Mouse (Mus musculus): ENCODE data around the gene AC131692.1. TPM values are rescaled to one million over a fixed set of nuclear protein-coding genes. Genes with fewer than 3 reads are reported as not detected.

Gene AC131692.1
- not detected for total RNA-seq (2023)

DNA sequence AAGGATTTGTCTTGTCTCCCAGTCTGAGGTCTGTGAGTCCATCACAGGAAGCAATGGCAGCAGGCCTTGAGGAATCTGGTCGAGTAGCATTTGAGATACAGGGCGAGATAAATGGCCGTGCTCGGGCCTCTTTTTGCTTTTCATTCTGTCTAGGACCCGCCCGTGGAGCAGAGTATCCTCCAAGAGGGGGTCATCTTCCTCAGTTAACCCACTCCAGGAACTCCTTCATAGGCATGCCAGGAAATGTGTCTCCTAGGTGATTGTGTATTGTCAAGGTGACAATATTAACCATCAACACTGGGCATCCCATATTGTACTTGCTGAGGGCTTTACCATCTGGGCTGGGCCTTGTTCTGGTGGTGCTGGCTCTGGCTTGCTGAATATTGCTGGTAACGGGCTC, at the start of gene AC131692.1:
AC131692.1 (plus strand) TSS at position 301 of the 400 bp plus-strand sequence.

DNA sequence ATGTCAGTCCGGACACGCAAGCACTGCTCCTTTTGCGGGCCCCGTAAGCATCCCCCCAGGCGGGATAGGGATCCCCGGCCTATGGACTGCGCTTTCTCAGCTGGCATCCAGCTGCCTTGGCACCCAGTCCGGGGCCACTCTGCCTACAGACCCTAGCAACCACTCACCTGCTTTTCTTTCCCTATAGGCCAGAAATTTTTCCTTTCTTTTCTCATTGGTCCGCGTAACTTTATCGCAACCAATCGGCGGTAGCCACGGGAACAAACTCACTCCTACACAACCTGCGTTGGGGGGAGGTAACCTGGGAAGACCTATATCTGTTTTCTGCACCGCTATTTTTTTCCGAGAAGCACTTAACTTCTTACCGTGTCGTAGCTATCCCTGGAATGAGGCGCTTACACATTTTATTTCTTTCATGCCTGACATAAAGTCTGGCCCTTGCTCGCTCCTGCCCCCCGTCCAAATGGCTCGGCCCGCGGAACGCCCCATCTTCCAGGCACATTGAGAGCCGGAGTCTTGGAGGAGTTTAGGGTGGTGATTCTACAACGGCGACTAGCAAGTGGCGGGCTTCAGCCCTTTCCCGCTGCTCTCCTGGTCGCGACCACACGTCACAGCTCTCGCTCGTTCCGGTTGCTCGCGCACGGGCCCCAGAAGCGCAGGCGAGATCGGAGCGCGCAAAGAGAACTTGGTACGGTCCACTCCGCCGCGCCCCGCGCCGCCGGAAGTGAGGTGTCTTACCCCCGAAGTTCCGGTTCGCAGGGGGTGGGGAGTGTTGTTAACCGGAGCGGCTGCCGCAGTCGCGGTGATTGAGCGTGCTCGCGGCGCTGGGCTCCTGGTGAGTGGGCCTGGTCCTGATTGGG, 47.7 kb upstream of the AC131692.1 start, which contains the start of gene Syvn1:
Syvn1 (plus strand) TSS at position 283 of the 860 bp plus-strand sequence.

DNA sequence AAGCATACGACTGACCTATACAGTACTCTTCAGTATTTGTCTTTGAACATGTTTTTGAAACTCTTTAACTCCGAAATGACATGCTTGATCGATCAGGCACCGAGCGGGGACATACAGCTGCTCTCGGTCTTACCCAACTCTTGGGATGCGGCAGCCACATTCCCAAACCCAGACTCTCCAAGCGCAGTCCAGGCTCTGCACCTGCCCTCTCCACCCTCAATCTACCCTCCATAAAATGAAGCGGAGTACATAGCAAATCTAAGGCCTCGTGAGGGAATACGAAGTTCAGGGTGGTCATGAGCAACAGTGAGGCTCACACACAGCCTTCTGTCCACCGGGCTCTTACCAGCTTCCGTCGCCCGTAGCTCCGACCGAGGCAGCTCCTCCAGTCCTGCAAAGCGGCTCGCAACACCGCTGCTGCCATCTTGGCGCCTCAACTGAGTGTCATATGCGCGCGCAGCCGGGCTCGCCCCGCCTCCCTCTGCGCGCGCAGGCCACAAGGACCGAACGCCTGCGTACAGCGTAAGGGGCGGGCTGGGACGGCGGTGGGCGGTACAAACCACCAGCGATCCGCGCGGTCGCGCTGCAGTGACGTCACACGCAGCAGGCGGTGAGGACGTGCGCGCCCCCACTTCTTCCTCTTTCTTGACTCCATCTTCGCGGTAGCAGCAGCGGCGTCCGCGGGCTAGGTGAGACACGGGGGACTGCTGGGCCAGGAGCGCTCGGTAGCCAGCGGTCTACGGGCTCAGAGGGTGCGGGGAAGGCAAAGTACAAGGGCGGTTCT, 36.7 kb upstream of the AC131692.1 start, which contains the start of the genes Mrpl49 and Fau:
Mrpl49 (minus strand) TSS at position 473 of the 784 bp plus-strand sequence.
Fau (plus strand) TSS at position 532 of the 784 bp plus-strand sequence.

DNA sequence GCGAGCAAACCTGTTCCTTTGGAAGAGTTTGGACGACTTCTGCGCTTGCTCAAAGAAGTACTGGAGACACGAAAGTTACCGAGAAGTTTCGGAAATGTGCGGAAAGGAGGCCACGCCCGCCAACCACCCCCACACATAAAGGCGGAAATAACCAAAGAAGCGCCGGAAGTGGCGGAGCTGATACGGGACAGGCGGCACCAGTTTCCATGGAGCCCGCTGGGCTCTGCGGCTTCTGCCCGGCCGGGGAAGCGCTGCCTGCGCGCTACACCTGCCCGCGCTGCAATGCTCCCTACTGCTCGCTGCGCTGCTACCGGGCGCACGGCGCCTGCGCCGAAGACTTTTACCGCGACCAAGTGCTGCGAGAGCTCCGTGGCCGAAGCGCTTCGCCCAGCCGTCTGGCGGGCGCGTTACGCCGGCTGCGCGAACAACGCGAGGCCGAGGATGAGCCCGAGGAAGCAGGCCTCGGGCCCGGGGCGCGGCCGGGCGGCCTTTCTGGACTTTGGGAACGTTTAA, 33.1 kb upstream of the AC131692.1 start, which contains the start of gene Znhit2:
Znhit2 (plus strand) TSS at position 172 of the 513 bp plus-strand sequence.

DNA sequence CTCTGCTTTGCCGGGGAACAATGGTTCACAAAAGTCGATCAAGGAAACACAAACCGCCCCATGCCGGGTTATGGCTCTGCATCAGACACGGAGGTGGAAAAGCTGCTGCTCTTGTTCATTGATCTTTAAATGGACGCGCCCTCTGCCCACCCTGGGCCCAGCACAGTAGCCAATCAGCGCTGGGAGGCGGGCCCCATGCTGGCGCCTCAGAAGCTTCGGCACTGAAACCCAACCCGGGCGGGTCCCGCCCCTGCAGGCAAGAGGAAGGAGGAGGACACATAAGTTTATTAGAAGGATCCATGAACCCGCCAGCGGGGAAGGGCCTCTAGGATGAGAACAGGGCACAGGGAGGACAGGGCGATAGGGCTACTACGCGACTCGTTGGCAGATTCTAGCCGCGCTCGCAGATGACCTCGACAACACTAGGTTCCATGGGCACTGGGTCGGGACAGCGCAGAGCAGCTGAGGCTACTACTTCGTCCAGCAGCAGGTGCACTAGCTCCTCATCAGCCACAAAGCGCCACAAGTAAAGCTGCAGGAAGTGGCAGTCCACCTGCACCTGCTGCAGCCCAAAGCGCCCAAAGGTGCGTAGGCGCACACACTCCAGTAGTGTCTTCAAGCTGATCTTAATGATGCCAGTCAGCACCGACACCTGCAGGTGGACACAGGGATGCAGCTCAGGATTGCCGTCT, 26.3 kb upstream of the AC131692.1 start, which contains the start of gene Tm7sf2:
Tm7sf2 (minus strand) TSS at position 650 of the 692 bp plus-strand sequence.

DNA sequence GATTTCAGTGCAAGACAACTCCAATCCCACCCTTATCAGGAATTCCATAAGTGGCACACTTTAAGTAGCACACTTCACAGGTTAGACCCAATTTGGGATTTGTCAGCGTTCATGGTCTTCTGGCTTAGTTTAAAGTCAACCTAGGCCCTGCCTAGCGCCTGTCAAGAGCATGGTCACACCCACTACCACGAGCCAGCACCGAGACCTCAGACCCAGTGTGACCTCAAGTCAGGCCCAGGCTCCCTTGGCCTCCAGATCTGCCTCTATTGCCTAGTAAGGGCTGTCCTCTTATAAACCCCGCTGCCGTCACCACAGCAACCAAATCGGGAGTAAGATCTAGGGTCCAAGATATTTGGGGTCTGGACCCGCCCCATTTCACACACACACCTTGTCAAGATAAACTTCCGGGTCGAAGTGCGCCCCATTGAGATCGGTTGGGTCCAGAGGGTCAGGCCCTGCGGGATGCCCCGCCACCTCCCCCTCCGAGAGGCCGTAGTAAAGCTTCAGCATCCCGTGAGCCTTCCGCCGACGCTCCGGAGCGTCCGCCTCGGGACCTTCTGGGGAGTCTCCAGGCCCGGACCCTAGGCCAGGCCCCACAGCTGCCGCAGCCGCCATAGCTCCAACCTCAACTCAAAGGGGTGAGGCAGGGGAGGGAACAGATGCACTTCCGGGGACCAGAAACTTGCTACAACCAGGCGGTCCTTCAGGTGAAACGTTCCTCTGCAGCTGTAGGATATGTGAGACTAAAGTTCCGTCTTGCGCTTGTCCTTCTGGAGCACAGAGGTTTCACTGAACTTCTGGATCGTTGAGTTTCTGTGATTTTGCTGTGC, 17.4 kb upstream of the AC131692.1 start, which contains the start of gene Vps51:
Vps51 (minus strand) TSS at position 668 of the 830 bp plus-strand sequence.

DNA sequence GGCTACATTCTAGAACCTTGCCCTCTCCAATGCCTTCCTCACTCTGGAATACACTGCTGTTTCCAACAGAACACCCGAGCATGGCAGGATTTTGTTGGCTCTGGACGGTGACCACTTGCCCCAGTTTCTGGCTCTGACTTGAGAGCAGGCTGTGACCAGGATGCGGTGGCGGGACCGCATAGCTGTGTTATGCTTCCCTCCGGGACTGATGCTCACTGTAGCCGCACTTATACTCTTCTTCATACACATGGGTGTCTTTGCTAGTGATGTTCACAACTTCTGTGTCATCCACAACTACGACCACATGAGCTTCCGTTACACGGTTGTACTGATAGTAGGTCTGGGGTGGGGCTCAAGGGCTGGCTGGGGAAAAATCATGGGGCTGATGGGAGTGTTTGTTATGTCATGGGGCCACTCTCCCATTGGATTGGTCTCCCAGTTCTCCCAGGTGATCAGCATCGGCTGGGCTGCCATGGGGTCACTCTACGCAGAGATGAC, 14.2 kb upstream of the AC131692.1 start, which contains the start of gene Tmem262:
Tmem262 (plus strand) TSS at position 51 of the 498 bp plus-strand sequence.

DNA sequence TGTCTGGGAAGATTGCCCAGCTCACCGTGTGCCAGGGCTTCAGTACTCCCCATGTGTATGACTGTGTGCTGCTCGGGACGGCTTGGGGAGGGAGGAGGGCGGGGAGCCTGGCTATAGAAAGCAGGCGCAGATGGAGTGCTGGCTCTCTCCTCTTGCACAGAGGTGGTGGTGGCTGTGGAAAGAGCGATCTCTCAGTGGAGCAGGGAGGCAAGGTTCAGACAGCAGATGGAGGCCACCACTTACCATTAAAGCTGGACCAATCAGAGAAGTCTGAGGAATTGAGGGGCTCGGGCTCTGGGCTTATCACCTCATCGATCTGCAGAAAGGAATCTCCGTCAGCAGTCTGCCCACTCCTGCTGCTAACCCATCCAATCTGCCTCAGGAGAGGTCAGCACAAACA, 12.1 kb upstream of the AC131692.1 start, which contains the start of gene Gm28374:
Gm28374 (minus strand) TSS at position 101 of the 400 bp plus-strand sequence.

DNA sequence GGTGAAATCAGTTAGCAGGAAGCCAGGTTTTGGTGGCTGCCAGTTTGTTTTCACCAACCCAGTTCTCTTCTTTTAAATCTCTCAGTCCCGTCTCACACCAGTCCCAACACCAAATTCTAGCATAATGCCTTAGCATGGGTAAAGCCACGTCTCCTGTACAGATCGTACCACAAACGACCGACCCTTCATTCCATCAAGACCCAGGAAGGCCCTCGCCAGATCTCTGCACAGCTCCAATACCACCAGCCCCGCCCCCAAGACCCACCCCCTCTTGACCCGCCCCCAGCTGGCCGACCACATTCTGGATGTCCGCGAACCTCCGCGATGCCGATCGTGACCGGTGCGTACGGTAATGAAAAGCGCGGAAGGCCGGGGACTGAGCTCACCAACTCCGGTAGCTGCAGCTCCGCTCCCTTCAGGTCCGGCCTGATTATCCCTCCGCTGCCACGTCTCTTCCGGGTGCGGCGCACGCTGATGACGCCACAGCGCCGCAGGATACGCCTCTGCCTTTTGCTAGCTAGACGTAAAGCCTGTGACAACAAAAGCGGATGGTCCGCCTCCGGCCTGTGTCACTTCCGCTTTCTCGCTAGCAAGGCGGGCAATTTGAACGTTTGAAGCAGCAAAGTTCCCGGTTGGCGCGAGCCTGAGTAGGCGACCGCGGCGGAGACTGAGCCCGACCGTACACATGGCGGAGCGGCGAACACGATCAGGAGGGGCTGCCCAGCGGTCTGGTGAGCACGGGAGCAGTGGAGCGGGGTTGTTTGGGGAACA, 9.6 kb upstream of the AC131692.1 start, which contains the start of the genes Zfpl1 and Cdca5:
Zfpl1 (minus strand) TSS at position 479 of the 771 bp plus-strand sequence.
Cdca5 (plus strand) TSS at position 506 of the 771 bp plus-strand sequence.

DNA sequence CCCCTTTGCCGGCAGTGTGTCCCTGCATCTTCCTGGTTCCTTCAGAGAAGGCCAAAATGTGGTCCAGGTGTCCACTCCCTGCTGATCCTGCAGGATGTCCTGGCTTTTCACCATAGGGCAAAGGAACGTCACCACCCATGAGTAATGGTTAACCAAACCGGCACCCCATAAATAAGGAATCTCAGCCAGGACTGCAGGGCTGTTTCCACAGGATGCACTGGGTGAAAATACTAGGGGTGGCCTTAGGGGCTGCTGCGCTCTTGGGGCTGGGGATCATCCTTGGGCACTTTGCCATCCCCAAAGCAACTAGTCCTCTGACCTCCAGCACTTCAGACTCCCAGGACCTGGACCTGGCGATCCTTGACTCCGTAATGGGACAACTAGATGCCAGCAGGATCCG, 11.4 kb downstream of the AC131692.1 start, which contains the start of gene Naaladl1:
Naaladl1 (plus strand) TSS at position 197 of the 400 bp plus-strand sequence.

DNA sequence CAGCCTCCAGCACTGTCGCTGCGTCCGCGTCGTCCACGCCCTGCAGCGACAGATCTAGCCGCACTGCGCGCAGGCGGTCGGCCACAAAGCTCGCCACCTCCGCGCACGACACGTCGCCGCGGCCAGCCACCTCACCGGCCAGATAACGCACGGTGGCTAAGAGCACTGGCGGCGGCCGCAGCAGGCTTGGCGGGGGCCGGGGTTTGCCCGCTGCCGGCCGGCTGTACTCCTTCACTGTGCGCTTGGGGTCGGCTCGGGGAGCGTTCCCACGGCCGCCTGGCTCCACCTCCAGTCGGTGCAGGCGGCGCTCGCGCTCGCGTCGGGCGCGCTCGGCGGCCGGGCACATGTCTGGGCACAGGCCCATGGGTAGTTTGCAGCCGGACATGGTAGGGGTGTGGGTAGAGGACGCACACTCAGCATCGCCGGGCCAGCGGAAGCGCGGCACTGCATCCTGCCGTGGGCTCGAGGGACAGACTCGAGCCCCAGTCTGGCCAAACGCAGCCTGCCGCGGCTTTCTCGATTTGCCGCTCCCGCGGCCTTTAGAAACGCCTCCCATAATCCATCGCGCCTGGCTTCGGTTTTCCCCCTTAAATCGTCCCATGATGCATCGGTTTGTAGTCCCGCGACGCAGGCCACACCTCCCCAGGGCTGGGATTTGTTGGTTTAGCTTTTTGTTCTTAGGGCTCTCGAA, 23.9 kb downstream of the AC131692.1 start, which contains the start of gene Sac3d1:
Sac3d1 (minus strand) TSS at position 665 of the 691 bp plus-strand sequence.

DNA sequence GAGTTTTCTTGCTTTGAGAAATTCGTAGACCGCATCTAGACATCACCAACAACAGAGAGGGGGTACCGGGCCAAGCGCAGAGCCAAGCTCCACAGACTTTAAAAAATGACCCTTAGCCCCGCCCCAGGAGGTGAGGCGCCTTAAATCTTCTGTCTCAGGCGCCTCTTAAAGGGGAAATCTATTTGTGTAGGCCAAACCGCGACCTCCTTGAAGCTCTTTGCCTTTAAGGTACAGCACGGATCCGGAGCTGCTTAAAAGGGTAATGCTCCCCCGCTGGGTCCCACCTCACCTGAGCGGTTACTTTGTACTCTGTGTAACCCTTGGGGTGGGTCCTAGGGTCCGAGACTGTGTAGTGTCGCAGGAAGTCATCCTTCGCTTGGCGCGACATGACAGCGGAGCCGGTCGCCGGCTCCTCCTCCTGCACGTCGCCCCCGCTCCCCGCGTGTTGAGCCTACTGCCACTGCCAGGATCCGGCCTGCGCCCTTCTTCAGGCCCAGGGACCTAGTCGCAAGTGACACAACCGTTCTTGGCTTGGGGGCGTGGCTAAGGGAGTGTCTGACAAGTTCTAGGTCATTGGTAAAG, 33.6 kb downstream of the AC131692.1 start, which contains the start of gene Snx15:
Snx15 (minus strand) TSS at position 545 of the 582 bp plus-strand sequence.

DNA sequence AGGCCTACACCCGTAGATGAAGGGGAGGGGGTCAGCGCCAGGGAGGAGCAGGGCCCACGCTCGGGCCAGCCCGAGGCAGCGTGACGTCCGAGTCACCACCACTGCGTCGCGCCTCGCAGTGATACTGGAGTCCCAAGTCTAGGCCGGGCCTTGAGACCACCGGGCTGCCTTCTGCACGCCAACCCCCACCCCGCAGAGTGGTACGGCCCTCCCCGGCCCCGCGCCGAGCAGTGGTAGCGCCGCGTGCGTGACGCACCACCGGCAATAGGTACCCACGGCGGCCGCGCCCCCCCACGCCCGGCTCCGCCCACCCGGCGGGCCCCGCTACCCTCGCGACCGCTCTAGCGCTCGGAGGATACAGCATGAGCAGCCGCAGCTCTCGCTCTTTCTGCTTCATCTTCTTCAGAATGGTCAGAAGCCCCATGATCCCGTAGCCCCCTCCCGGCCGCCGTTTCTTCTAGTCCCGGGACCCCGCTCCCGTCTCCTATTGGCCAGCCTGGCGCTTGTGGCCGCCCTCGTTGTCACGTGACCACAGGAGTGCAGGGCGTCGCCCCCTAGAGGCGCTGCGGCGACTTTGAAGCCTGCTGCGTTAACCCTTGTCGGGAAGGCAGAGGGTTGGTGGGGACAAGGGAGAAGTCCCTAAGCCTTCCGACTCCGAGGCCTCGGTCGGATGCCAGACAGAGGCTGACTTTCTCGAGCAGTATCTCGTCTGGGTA, 46.6 kb downstream of the AC131692.1 start, which contains the start of gene Batf2:
Batf2 (plus strand) TSS at position 306 of the 716 bp plus-strand sequence.

DNA sequence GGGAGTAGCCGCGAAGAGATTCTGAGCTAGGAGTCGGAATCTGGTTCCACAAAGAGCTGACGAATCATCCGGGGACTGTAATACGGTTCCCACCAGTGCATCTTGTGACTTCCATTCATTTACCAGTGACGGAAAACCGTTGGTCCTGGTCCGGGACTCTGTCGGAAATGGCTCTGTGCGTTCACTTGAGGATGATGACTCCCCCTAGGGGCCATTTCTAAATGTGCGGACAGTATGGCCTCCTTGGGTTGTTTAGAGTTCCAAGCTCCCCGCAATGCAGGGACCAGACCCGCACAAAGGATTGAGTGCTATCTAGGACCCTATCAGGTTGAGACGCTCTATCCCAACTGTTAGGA, 47.2 kb downstream of the AC131692.1 start, which contains the start of gene Arl2:
Arl2 (minus strand) TSS at position 155 of the 356 bp plus-strand sequence.

